Mouse (Mus musculus): ENCODE data around the gene Comt. TPM values are rescaled to one million over a fixed set of nuclear protein-coding genes. Genes with fewer than 3 reads are reported as not detected.
A peak's percentile ranks its signal among the peaks of the same experiment; 100 is the strongest.

Gene Comt
- total and polyA plus RNA-seq, 3 experiments, result 36.7 to 51.1 (median 47.5) TPM

DNA sequence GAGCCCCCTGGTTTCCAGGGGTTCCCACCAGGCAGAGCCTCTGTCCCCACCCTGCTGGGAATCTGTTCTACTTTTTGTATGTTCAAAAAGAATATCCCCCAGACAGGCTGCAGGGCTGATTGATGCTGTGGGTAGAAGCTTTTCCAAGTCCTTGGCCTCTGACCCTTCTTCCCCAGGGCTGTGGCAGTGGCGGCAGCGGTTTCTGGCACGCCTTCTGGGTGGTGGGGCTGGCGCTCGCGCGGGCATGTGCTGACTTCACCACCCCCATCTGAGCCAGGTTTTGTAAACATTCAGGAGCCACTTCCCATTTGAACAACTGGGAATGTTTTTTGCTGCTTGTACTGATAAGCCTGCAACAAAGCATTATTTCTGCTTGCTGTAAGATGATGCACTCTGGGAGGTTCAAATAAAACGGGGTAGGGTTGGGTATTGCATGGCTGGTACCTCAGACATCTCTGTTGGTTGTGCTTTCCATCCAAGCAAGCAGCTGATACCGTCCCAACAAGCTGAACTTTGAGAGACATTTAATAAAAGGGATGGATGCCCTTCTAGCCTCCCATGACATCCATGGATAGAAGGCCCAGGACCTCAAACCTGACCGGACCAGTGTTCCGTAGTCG, 32.8 kb upstream of the Comt start:
- Histone ChIP-seq H3K36me3 (replicated peaks) (peaks cover 88% of the 10 kb centered on the region), H3K9me3 (replicated peaks) (no peaks in the 10 kb centered on the region), H3K27me3 (ENCODE audit: insufficient read depth, low read length) (no peaks in the 10 kb centered on the region), H3K4me3 (ENCODE audit: low read depth, low read length) (peak overlapping the region; percentile 64; the same call in 1 of the 2 replicates), H3K4me1 (ENCODE audit: insufficient read depth, low read depth, low read length) (peaks cover 59% of the 10 kb centered on the region)
- no peak for TF ChIP-seq CTCF (IDR thresholded peaks at IDR 0.05; ENCODE audit: low read depth, low read length)
- no peak for TF ChIP-seq GATA1 (IDR thresholded peaks at IDR 0.05; ENCODE audit: borderline replicate concordance, low read length)
- TF ChIP-seq POLR2AphosphoS5 (IDR thresholded peaks at IDR 0.05; ENCODE audit: insufficient replicate concordance, low read depth, low read length), result no peak
- no peak for TF ChIP-seq TAL1 (conservative IDR thresholded peaks at IDR 0.05; ENCODE audit: low read depth, low read length)
- no peak for TF ChIP-seq GATA2 (IDR thresholded peaks at IDR 0.05; ENCODE audit: borderline replicate concordance, low read depth, low read length)
- DNase-seq (ENCODE audit: low spot score) (peak; percentile 64), ATAC-seq (ENCODE audit: extremely low read depth, insufficient number of reproducible peaks, low FRiP score, poor library complexity, severe bottlenecking) (no peak)

DNA sequence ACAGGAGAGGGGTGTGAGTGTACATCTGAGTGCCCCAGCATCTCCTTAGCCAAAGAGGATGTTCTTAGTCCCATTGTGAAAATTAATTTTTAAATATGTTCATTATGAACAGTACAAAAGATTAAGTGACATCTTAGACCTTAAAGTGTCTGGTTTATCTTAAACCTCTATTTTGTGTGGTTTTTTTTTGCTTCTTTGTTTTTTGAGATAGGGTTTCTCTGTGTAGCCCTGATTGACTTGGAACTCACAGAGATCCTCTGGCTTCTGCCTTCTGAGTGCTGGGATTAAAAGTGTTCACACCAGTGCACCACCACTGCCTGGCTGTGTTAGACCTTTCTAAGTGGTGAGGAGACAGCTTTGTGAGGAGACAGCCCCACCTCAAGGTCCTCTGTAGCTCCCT, 32.0 kb upstream of the Comt start:
- no peak for DNase-seq (ENCODE audit: low spot score)
- ATAC-seq (ENCODE audit: extremely low read depth, insufficient number of reproducible peaks, low FRiP score, poor library complexity, severe bottlenecking), result no peak
- peaks cover 55% of the 10 kb centered on the region for H3K4me1 ChIP-seq (ENCODE audit: insufficient read depth, low read depth, low read length)
- no peaks in the 10 kb centered on the region for H3K9me3 ChIP-seq (replicated peaks)
- peak overlapping the region; percentile 64; the same call in 1 of the 2 replicates for H3K4me3 ChIP-seq (ENCODE audit: low read depth, low read length)
- H3K27me3 ChIP-seq (ENCODE audit: insufficient read depth, low read length), result no peaks in the 10 kb centered on the region
- TF ChIP-seq GATA2 (IDR thresholded peaks at IDR 0.05; ENCODE audit: borderline replicate concordance, low read depth, low read length), result no peak
- TF ChIP-seq TAL1 (conservative IDR thresholded peaks at IDR 0.05; ENCODE audit: low read depth, low read length), result 0 out of 2 replicates have a peak, but pooled peaks have one; percentile 6
- no peak for TF ChIP-seq GATA1 (IDR thresholded peaks at IDR 0.05; ENCODE audit: borderline replicate concordance, low read length)
- H3K36me3 ChIP-seq (replicated peaks), result peaks cover 89% of the 10 kb centered on the region

DNA sequence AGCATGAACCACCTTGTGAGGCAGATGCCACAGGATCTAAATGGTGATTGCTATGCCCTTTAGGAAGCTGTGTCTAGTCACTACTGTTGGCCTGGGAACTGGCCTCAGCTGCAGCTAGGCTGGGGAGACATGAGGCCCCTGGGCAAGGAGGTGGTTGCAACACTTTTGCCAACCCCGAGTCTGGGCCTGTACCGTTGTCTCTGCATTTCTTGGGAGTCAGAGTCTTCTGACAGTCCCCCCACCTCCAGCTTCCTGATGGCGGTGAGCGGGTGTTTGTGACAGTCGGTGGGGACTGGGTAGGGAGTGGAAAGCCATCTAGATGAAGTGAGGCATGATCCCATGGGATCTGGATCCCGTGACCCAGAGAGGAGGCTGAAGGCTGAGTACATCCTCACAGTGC, 28.8 kb upstream of the Comt start:
- no peaks in the 10 kb centered on the region for H3K9me3 ChIP-seq (replicated peaks)
- DNase-seq (ENCODE audit: low spot score) (no peak), ATAC-seq (ENCODE audit: extremely low read depth, insufficient number of reproducible peaks, low FRiP score, poor library complexity, severe bottlenecking) (no peak)
- peaks cover 40% of the 10 kb centered on the region for H3K4me1 ChIP-seq (ENCODE audit: insufficient read depth, low read depth, low read length)
- no peak overlapping the region for H3K4me3 ChIP-seq (ENCODE audit: low read depth, low read length)
- TF ChIP-seq POLR2AphosphoS5 (IDR thresholded peaks at IDR 0.05; ENCODE audit: insufficient replicate concordance, low read depth, low read length) (no peak), GATA1 (IDR thresholded peaks at IDR 0.05; ENCODE audit: borderline replicate concordance, low read length) (no peak), TAL1 (conservative IDR thresholded peaks at IDR 0.05; ENCODE audit: low read depth, low read length) (no peak), GATA2 (IDR thresholded peaks at IDR 0.05; ENCODE audit: borderline replicate concordance, low read depth, low read length) (no peak), CTCF (IDR thresholded peaks at IDR 0.05; ENCODE audit: low read depth, low read length) (no peak)
- H3K27me3 ChIP-seq (ENCODE audit: insufficient read depth, low read length), result no peaks in the 10 kb centered on the region
- peaks cover 92% of the 10 kb centered on the region for H3K36me3 ChIP-seq (replicated peaks)

DNA sequence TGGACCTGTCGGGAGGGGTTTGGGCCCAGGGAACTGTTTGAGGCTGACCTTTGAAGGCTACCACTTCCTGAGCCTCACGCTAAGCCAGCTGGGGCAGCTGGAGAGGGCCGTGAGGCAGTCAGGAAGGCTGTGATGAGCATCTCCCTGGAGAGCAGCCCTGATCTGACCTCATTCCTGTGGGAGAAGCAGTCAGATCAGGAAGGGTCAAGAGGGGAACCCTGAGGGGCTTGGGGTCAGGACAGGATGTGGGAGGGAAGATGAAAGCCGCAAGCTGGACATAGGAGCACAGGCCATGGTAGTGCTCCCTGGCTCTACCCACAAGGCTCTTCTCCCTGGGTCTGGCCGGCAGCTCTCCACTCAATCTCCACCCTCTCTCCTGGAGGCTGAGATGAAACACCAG, 27.2 kb upstream of the Comt start:
- Histone ChIP-seq H3K9me3 (replicated peaks) (no peaks in the 10 kb centered on the region), H3K4me3 (ENCODE audit: low read depth, low read length) (no peak overlapping the region), H3K4me1 (ENCODE audit: insufficient read depth, low read depth, low read length) (peaks cover 29% of the 10 kb centered on the region), H3K36me3 (replicated peaks) (peaks cover 98% of the 10 kb centered on the region), H3K27me3 (ENCODE audit: insufficient read depth, low read length) (no peaks in the 10 kb centered on the region)
- no peak for DNase-seq (ENCODE audit: low spot score)
- TF ChIP-seq GATA1 (IDR thresholded peaks at IDR 0.05; ENCODE audit: borderline replicate concordance, low read length), result no peak
- TF ChIP-seq GATA2 (IDR thresholded peaks at IDR 0.05; ENCODE audit: borderline replicate concordance, low read depth, low read length), result no peak
- no peak for ATAC-seq (ENCODE audit: extremely low read depth, insufficient number of reproducible peaks, low FRiP score, poor library complexity, severe bottlenecking)

DNA sequence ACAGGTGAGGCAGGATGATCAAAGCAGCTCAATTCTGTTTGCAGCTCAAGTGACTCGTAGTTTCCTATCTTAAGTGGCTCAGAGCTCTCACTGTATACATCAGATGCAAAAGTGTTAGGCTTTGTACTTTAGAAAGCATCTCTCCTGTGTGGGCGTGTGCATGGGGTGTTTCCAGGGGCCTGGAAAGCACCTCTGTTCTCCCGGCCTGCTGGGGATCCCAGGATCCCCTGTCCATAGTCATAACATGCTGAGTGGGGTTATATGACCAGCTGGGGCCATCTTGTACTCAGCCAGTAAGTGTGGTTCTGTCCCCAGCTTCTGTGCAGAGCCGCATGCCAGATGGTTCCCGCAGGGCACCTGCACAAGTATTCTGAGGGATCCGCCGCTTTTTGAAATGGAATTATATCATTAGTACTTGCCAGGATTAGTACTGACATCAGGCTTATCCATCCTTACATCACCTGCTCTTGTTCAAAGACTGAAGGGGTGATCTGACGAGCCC, 25.8 kb upstream of the Comt start:
- Histone ChIP-seq H3K9me3 (replicated peaks) (no peaks in the 10 kb centered on the region), H3K4me3 (ENCODE audit: low read depth, low read length) (no peak overlapping the region), H3K36me3 (replicated peaks) (peaks cover 98% of the 10 kb centered on the region), H3K27me3 (ENCODE audit: insufficient read depth, low read length) (no peaks in the 10 kb centered on the region), H3K4me1 (ENCODE audit: insufficient read depth, low read depth, low read length) (peaks cover 15% of the 10 kb centered on the region)
- no peak for DNase-seq (ENCODE audit: low spot score)
- no peak for ATAC-seq (ENCODE audit: extremely low read depth, insufficient number of reproducible peaks, low FRiP score, poor library complexity, severe bottlenecking)
- TF ChIP-seq GATA1 (IDR thresholded peaks at IDR 0.05; ENCODE audit: borderline replicate concordance, low read length) (no peak), TAL1 (conservative IDR thresholded peaks at IDR 0.05; ENCODE audit: low read depth, low read length) (no peak), POLR2AphosphoS5 (IDR thresholded peaks at IDR 0.05; ENCODE audit: insufficient replicate concordance, low read depth, low read length) (no peak), GATA2 (IDR thresholded peaks at IDR 0.05; ENCODE audit: borderline replicate concordance, low read depth, low read length) (no peak), CTCF (IDR thresholded peaks at IDR 0.05; ENCODE audit: low read depth, low read length) (no peak)

DNA sequence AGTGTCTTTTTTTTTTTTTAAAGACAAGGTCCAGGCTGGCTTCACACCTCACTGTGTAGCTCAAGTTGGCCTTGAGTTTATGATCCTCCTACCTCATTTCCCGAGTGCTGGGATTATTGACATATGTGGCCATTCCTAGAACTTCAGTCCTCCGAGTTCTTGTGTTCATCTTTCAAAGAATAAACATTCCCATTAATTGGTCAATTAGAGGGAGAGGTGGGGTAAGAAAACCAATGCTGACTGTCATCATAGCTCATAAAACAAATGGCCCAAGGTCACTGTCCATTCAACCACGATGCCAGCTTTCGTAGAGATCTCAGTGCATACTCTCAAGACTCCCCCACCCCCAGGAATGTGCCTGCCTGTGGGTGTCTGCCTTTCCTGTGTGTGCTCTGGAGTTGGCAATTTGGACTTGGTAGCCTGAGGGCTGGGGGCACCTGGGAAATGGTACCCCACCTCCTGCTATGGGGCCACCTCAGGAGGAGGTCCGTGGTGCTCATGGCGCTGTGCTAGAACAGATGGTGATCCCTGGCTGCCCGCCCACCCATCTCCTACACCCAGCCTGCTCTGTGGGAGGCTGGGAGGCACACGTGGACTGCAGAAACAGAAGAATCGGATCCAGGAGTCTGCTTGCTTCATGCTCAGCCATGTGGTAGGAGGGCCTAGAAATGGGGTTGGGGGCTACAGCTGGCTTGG, 25.0 kb upstream of the Comt start:
- no peak for DNase-seq (ENCODE audit: low spot score)
- peaks cover 96% of the 10 kb centered on the region for H3K36me3 ChIP-seq (replicated peaks)
- TF ChIP-seq POLR2AphosphoS5 (IDR thresholded peaks at IDR 0.05; ENCODE audit: insufficient replicate concordance, low read depth, low read length), result no peak
- no peak for TF ChIP-seq CTCF (IDR thresholded peaks at IDR 0.05; ENCODE audit: low read depth, low read length)
- no peak for TF ChIP-seq GATA2 (IDR thresholded peaks at IDR 0.05; ENCODE audit: borderline replicate concordance, low read depth, low read length)
- TF ChIP-seq TAL1 (conservative IDR thresholded peaks at IDR 0.05; ENCODE audit: low read depth, low read length), result no peak
- TF ChIP-seq GATA1 (IDR thresholded peaks at IDR 0.05; ENCODE audit: borderline replicate concordance, low read length), result no peak
- H3K4me3 ChIP-seq (ENCODE audit: low read depth, low read length), result no peak overlapping the region
- H3K27me3 ChIP-seq (ENCODE audit: insufficient read depth, low read length), result no peaks in the 10 kb centered on the region
- peaks cover 12% of the 10 kb centered on the region for H3K4me1 ChIP-seq (ENCODE audit: insufficient read depth, low read depth, low read length)
- ATAC-seq (ENCODE audit: extremely low read depth, insufficient number of reproducible peaks, low FRiP score, poor library complexity, severe bottlenecking), result no peak
- H3K9me3 ChIP-seq (replicated peaks), result no peaks in the 10 kb centered on the region
